Mouse (Mus musculus) Patski (cell line): ENCODE measurements at regions not wholly inside any gene's neighbourhood (a gene's known extent, or its start where the extent isn't known, plus 50 kb on each side); places are given as distances from the start of the nearest gene placed in this dataset.
"Not testable (repeated sequence)": the region's sequence is repeated elsewhere in the genome, so short reads cannot be mapped to it uniquely, and the experiment has no call there.

Experiments
- ATAC-seq: fragments of 100-300 bp; one replicate; pipeline ENCODE4 v1.8.0; 2021
- CTCF ChIA-PET: fragments of 350-600 bp; sonication (Branson Sonifier 250); formaldehyde crosslinking; loops from one replicate; lab custom pipeline; 2022; ENCODE audit warnings: inconsistent platforms; lab: Charles Lee
- POLR2A ChIA-PET: fragments of 350-600 bp; sonication (Branson Sonifier 250); formaldehyde crosslinking; loops from one replicate; lab custom pipeline; 2022; ENCODE audit warnings: antibody characterized with exemption, inconsistent platforms; lab: Charles Lee
- DNase-seq: peaks from one replicate; pipeline ENCODE4 v3.0.0-alpha.2; 2011; ENCODE audit warnings: low read depth, low spot score
- H3K27me3 ChIP-seq: fragments of 371-371 bp; one replicate; pipeline ENCODE4 v1.5.1; 2021
- CTCF ChIP-seq: fragments of 100-300 bp; IDR thresholded peaks from one replicate; pipeline ENCODE4 v1.5.1; 2021
- in situ Hi-C: fragments of 300-500 bp; cut with MboI; formaldehyde crosslinking; loops from 3 replicates; pipeline ENCODE4 v1.11.1; 2018; ENCODE audit warnings: low pct_unique_long_range_greater_than_20kb, mixed read lengths

DNA sequence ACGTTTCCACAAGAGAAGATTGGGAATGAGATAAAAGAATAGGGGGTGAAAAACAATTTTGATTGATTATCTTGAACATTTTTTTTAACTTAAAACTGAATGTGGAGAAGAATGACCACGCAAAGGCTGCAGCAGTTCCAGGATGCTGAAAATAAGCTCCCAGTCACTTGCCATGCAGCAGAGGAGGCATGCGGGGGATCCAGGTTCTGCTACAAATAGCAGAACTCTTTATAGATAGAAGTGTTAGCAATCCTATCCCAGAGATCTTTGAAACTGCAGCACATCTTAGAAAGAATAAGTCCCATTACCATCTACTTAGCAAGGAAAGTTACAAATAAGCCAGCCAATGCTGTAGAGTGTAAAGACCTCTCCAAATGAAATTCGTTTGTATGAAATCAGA is 191.8 kb downstream of the Basp1 start:
- DNase-seq (no peak), ATAC-seq (no peak)
- in situ Hi-C loops = no loop called here
- ChIA-PET POLR2A (no interaction called here), CTCF (no interaction called here)
- TF ChIP-seq CTCF = no peak
- H3K27me3 ChIP-seq = no peaks in the 10 kb centered on the region

DNA sequence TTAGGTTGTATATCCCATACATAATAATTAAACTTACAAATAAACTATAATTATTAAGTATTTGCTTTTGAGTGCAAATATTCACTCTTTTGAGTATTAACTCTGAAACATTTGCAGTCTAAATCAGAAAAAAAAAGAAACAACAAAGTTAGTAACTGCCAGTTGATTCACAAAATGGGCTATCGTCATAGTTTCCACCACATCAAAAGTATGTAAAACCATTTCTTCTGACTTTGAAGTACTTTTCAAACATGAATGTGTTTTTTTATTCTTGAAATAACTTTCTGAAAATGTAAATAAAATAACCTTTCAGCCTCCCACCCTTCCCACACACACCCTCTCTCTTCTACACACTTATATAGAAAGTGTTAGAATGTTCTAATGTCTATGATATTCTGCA is 197.2 kb downstream of the Basp1 start:
- no peak for ATAC-seq
- in situ Hi-C loops = no loop called here
- no peak for TF ChIP-seq CTCF
- H3K27me3 ChIP-seq = peaks cover 3% of the 10 kb centered on the region
- DNase-seq = no peak
- POLR2A ChIA-PET = no interaction called here
- CTCF ChIA-PET = no interaction called here

DNA sequence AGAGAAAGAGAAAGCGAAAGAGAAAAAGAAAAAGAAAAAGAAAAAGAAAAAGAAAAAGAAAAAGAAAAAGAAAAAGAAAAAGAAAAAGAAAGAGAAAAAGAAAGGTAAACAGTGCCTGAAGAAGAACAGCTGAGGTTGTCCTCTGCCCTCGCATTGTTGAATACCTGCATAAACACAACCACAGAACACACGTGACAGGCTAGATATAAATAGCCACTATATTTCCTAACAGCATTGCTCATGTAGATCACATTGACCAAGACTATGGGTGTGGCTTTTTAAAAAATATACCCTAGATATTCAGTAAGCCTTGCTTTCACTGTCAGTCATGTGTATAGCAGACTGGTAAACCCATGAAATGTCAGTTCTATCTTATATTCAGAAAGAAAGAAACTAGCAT is 211.5 kb downstream of the Basp1 start:
- DNase-seq = no peak
- no peaks in the 10 kb centered on the region for H3K27me3 ChIP-seq
- ATAC-seq = no peak
- in situ Hi-C loops = no loop called here
- ChIA-PET CTCF (no interaction called here), POLR2A (no interaction called here)
- TF ChIP-seq CTCF = no peak

DNA sequence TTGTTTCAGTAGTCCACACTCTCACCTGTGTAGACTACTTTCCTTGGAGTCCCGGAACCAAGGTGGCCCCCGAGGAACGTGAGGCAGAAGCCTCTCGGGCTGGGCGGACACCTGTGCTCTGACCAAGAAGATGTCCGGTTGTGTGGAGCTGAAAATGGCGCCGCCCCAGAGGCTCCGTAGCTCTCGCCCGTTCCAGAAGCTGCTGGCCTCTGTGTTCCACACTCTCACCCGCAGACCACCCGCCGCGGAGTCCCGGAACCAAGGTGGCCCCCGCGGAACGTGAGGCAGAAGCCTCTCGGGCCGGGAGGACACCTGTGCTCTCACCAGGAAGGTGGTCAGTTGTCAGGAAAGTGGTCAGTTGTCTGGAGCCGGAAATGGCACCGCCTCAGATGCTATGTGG is 213.3 kb downstream of the Basp1 start:
- DNase-seq, CTCF ChIA-PET, in situ Hi-C loops, POLR2A ChIA-PET, H3K27me3 ChIP-seq, ATAC-seq: not testable (repeated sequence)

DNA sequence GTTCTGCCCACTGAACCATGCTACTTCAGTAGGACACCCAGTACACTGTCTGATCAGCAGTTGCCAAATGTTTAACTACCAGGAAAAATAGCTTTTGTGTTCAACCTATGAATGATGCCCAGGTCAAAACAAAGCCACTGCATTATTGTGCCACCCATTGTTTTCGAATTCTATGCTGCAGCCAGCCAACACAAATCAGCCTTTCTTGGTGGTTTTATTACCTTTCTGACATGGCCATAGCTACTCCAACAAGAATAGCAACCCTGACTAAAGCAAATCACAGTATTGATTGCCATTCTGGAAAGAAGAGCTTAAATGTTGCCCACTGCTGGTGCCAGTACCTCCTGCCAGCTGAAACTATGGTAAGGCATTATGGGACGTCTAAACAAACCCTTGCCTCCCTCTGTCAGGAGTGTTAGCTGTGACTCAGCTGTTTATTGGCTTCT is 225.7 kb downstream of the Basp1 start:
- ChIA-PET POLR2A (no interaction called here), CTCF (interaction anchor here (1.1 kb wide), 1 partner anchor 17 kb away, joined by 3 read pairs; no protein-coding TSS in a partner anchor)
- ATAC-seq = no peak

DNA sequence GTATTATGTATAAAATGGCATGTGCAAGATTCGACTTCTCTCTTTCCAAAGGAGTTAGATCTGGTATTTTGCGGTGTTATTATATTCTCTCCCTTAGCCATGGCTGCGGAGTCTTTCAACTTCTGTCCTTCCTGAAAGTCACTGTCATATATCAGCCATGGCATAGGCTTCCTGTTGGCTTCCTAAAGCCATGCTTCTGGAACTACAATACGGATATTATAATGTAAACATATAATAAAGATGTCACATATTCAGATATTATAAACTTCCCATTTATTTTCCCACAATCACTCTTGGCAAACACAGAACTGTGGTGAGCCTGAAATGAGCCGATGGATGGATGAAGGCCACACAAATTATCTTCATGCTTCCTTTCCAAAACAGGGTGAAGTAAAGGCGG is 240.8 kb downstream of the Basp1 start:
- no peaks in the 10 kb centered on the region for H3K27me3 ChIP-seq
- TF ChIP-seq CTCF = no peak
- ATAC-seq (no peak), DNase-seq (no peak)
- CTCF ChIA-PET = no interaction called here
- POLR2A ChIA-PET = no interaction called here
- in situ Hi-C loops = no loop called here

More for the DNA sequence above, 225.7 kb downstream of the Basp1 start:
- no peaks in the 10 kb centered on the region for H3K27me3 ChIP-seq
- DNase-seq = no peak
- no peak for TF ChIP-seq CTCF
- in situ Hi-C loops = no loop called here

DNA sequence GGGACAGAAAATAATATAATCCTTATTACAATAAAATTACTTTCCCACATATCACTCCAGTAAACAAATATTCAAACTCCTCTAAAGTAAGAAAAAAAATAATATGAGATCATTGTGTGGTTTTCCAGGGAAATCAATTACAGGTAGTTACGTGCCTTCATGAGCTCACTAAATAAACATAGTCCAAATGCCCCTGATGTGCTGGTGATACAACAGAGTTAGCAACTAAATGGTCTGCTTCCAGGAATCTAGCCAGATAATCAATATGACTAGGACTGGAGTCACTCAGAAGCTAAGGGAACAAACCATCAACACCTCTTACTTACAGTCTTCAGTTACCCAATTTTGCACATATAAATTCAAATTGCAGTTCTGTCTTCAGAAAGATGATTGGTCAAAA is 267.2 kb downstream of the Basp1 start:
- H3K27me3 ChIP-seq = peaks cover 24% of the 10 kb centered on the region
- in situ Hi-C loops = loop anchor here (10.0 kb wide), 1 partner anchor 552 kb away; no protein-coding TSS in a partner anchor
- POLR2A ChIA-PET = no interaction called here
- no peak for TF ChIP-seq CTCF
- CTCF ChIA-PET = no interaction called here
- DNase-seq (no peak), ATAC-seq (no peak)

DNA sequence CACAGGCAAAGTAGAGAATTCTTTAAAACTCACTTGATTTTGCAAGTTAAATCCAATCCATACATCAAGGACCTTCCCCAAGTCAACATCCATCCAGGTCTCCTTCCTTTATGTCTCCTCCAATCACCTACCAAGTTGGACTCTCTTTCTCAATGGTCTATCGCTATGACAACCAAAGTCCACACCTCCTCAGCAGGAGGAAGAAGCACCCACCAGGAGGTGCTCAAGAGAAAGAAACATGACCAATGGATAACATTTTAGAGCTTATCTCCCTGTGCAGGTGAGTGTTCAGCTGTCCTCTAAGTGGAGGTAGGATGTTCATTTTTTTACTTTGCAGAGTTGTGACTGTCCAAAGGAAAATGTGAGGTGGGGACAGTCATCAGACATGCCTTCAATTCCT is 269.3 kb downstream of the Basp1 start:
- ChIA-PET CTCF (interaction anchor here (1.3 kb wide), 1 partner anchor 270 kb away, joined by 3 read pairs; no protein-coding TSS in a partner anchor), POLR2A (no interaction called here)
- H3K27me3 ChIP-seq = peaks cover 20% of the 10 kb centered on the region
- DNase-seq = no peak
- in situ Hi-C loops = loop anchor here (10.0 kb wide), 1 partner anchor 549 kb away; no protein-coding TSS in a partner anchor
- ATAC-seq = no peak
- peak; percentile 48 for TF ChIP-seq CTCF

DNA sequence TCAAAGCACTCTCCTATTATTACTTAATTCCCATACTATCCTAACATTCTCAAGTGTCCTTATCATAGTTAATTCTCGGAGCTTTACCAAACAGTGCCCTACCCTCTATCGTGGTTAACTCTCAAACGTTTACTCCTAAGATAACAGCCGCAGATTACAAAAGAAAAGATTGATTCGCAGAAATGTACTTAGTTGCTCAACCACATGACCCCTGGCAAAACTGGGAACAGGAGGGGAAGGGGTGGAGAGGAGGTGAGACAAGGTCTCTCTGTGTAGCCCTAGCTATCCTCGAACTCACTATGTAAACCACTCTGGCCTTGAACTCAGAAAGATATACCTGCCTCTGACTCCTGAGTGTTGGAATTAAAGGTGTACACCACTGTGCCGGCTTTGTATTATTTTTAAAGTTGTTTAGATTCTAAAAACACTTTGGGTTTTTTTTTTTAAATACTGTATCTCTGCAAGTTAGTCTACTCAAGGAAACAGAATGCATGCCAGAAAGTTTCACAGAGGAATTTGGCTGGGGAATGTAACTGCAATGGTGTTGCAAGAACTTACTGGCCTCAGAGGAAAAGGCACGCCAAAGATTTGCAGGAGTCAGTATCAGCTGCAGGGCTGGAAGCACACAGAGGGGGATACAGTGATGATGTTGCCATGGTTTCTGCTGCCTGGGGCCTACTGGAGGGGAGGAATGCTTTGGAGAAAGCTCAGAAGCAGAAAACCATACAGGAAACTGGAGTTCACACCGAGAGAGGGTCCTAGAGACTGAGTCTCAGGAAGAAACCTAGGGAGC is 273.0 kb downstream of the Basp1 start:
- H3K27me3 ChIP-seq = peaks cover 12% of the 10 kb centered on the region
- in situ Hi-C loops = loop anchor here (10.0 kb wide), 1 partner anchor 546 kb away; no protein-coding TSS in a partner anchor
- ChIA-PET CTCF (no interaction called here), POLR2A (no interaction called here)
- no peak for DNase-seq
- ATAC-seq = peak; percentile 35
- no peak for TF ChIP-seq CTCF

DNA sequence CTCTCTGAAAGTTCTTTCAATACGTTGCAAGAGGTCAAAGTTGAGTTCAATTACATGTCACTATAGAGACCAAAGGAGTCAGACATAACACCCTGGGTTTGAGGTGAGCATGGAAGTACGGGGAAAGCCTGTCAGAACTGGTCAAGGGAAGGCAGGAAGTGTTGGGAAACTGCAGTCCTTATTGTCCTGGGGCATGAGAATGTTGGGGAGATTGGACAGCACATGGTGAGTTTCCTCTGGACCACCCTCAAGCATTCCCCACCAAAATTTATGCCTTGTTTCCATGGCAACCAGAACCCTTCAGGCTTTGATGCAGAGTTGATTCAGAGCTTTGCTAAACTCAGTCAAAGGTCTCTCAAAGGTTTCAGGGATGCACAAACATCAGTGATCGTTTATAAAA is 276.5 kb downstream of the Basp1 start:
- ChIA-PET POLR2A (no interaction called here), CTCF (no interaction called here)
- TF ChIP-seq CTCF = no peak
- in situ Hi-C loops = no loop called here
- ATAC-seq = no peak
- DNase-seq = no peak
- peaks cover 12% of the 10 kb centered on the region for H3K27me3 ChIP-seq

DNA sequence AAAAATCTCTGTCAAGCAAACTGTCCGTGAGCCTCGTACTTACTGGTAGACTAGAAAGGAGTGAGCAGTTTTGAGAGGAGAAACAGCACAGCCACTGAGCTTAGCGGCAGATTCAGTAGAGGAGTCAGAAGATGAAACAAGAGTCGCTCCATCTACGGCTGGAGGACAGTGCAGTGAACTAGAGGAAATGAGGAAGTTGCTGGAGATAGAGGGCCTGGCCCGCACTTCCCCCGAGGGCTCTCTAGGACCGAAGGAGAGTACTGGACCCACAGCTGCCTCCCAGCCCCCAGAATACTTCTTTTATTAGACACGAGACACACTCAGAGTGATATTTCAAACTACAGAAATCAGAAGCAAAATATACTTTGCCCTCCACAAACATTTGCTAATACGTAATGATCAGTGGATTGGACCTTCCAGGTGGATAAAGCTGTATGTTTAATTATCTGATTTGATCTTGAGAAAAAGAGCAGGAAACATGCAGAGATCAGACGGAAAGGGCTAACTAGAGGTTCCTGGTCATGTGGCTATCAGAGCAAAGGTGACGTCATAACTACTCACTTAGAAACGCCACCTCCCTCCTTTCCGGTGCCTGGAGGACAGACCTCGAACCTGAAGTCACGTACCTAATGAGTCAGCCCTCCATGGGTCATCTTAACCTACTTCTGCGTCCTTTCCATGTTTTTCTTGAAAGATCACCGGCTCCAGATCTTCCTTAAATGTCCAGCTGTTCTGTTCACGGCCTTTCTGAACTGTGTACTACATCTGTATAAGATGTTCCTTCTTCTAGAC is 277.9 kb downstream of the Basp1 start:
- in situ Hi-C loops = no loop called here
- ChIA-PET POLR2A (no interaction called here), CTCF (no interaction called here)
- ATAC-seq (no peak), DNase-seq (no peak)
- H3K27me3 ChIP-seq = peaks cover 15% of the 10 kb centered on the region
- no peak for TF ChIP-seq CTCF
